Mouse (Mus musculus) liver, adult 2 months (tissue): ENCODE data around the gene Gm5475.
"Not testable (repeated sequence)": the region's sequence is repeated elsewhere in the genome, so short reads cannot be mapped to it uniquely, and the experiment has no call there.

Experiments
- CTCF ChIP-seq: fragments of 200-500 bp; IDR thresholded peaks from 2 replicates; pipeline ENCODE4 v1.5.1; 2011; ENCODE audit warnings: low read depth, low read length, control low read depth
- POLR2A ChIP-seq: fragments of 200-500 bp; IDR thresholded peaks from 2 replicates; pipeline ENCODE4 v1.6.1; 2011; ENCODE audit warnings: low read length, control low read depth; ENCODE audit not compliant: insufficient read depth; ENCODE audit errors: extremely low read depth

- TF ChIP-seq CTCF, POLR2A: not testable (repeated sequence)
Measured at GRCm38 (mm10) chr15:100377847-100378505, 44.0 kb upstream of the Gm5475 start.
